Mouse (Mus musculus) ovary, adult 18-20 months (tissue): ENCODE results near the gene Tie1.

Experiments
- DNase-seq: peaks from one replicate; pipeline ENCODE4 v3.0.0; 2022; ENCODE audit warnings: low spot score, mixed read lengths

The Tie1 gene

DNA sequence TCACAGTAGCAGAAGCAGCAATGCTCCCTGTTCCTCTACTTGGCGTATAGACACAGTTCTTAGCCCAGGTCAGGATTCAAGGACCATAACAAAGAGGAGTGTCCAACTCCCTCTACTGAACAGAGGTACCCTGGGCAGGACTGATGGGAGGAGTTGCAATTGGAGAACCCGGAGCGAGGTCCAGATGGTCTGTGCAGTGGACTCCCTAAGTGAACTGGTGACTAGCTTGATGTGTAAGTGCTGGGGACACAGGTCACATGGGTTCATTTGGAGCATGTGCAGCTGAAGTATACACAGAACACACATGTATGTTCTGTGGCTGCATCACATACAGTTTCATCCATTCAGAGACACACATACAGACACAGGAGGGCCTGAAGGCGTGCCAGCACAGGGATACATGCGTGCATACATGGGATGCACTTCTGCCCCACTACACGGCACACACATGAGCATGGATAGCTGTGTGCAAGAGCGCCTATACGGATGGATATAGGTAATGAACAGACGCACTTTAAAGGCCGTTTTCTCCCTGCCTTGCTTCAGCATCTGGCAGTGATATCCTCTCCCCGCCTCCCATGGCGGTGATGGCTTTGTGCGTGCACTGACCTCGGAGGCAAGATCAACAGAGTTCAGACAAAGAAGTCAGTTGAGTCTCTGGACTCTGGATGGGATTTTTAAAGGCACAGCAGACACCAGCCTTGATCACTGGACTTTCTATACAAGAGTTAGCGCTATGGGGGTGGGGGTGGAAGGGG is 12.9 kb downstream of the Tie1 start:
- no peak for DNase-seq

DNA sequence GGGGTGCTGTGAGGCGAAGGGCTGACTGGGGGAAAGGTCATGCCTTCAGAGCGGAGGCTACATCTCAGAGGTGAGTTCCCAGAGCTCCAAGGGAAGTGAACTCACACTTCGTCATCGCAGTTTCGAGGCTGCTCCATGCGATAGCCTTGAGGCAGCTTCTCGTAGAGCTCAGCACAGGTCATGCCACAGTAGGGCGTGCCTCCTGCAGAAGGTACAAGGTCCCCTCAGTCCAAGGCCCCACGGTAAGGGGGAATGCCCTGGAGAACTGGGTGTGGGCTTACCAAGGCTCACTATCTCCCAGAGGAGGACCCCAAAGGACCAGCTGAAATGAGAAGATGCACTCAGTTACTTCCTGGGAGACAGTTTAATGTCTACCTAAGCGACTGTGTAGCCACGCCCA is 17.2 kb downstream of the Tie1 start:
- DNase-seq: no peak

GRCm38 (mm10) chr4:118471281-118471680 is 18.6 kb downstream of the Tie1 start:
- DNase-seq: no peak

DNA sequence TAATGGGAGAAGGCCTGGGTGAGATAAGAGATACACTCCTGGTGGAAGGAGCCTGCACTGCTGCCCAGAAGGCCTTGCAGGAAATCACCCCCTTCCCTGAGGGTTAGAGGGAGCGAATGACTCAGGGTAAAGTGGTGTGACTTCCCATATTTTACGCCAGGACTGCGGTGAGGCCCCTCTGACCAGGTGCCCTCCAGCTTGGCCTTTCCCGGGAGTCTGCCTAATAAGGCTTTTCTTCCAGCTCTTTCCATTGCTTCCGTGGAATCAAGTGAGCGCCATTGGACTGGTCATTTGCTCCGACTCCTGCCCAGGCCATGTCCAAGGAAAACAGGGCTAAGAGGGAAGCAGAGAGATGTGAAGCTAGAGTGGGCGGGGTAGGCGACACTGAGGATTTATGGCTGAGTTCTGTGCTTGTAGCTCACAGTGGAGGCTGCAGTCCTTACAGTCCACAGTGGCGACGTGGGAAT is 24.1 kb downstream of the Tie1 start:
- DNase-seq: no peak

DNA sequence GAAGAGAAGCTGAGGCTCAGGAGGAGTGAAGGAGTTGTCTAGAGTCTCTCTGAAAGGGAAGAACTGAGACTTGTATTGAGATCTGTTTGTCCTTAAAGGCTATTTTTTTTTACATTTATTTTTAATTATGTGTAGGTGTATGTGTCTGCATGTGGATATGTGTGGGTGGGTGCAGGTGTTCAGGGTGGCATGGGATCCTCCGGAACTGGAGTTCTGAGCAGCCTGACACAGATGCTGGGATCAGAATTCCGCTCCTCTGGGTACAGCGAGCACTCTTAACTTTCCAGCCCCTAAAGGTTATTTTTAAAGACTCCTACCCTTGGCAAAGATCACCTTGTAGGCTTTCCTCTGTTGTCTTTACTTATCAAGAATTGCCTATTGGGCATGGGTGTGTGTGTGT is 24.9 kb downstream of the Tie1 start:
- no peak for DNase-seq

- DNase-seq: no peak
Observed at GRCm38 (mm10) chr4:118457345-118457975, 32.4 kb downstream of the Tie1 start, which contains the start of gene Mpl. TSS of gene Mpl (minus strand) at chr4:118457513.

GRCm38 (mm10) chr4:118446415-118447153 is 43.3 kb downstream of the Tie1 start:
- DNase-seq: no peak

DNA sequence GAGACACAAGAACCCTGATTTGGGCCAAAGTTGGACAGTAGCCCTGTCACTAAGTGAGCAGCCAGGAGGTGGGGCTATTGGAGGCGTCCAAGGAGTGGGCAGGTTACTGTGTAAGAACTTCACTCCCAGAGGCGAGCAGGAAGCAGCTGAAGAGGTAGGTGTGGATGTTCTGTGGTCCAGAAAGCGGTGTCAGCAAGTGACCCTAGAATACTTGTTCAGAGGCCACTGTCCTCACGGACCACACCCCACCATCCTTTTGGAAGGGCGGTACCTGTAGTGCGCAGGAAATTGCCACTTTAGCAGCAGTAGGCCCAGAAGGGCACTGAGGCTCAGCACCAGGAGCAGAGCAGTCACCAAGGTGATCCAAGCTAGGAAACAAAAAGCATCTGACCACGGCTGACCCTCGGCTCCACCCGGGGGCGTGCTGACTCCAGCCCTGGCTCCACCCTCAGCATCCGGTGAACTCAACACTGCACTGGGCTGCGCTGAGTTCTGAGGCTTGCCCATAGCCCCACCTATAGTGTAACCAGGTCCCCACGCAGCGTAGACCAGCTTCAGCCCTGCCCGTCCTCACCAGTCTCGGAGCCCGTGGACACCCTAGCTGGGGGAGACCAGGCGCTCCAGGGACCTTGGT is 44.0 kb downstream of the Tie1 start:
- DNase-seq: peak; percentile 30

DNA sequence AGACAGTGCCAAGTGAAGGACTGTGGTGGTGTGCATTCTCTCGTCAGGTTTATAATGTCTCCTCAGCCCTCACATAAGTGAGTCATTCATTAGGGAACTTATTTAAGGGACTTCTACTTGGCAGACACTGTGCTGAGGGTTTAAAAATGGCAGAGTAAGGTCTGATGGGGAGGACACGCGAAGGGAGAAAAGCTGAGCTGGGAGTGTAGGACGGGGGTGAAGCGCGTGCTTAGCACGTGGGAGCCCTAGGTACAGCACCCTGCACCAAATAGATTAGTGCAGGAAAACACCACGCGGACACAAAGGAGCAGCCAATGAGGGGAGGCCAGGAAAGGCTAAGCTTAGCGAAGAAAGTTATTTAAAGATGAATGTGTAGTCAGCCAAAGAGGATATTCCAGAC is 44.8 kb downstream of the Tie1 start:
- DNase-seq: no peak

DNA sequence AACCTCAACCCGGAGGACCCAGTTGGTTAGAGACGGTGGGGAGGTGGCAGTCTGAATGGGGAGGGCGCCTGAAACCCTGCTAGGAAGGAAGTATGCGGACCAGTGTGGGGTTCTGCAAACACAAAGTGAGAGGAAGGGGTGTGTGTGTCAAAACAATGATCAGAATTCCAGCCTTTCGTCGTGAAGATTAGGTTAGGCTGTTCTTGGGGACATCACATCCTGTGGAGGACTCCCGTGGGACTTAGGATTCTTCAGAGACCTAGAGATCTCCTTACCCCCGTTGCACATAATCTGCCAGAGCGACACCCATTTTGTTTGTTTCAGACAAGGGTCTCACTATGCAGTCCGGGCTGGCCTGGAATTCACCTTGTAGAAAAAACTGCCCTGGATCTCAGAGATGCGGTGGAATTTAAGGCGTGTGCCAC is 52.0 kb downstream of the Tie1 start:
- DNase-seq: no peak

DNA sequence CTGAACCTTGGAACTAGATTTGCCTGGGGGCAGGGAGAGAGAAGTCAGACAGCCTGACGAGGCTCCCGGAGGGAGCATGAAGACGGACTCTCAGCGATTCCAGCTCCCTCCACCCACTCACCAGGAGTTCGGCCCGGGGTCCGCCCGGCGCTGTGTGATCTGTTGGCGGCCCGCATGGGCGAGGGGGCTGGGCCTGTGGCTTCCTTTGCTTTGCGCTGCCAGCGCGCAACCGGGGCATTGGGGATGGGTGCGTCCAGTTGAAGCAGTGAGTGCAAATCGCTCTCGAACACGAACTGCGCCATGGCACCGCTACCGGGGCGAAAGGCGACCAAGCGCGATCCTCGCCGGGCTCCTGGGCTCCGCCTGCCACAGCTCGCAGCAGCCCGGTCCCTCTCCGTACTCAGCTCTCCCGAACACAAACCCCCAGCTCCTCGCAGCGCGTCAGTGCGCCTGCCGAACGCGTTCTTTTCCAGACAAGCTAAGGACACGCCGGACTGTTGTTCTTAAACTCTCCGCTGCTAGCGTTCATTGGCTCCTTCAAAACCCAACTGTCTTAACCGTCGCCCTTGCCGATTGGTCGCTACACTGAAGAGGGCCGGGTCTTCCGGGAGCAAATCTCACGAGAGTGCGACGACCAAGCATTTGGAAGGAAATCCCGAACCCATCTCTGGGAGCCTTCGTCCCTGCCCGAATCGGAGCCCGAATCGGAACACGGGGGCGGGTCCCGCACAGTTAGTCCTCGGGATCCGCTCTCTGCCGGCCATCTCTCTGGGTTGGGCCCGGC is 52.8 kb downstream of the Tie1 start, which contains the start of gene Cdc20:
Gene Cdc20, minus strand, starts transcription at position 533 of the 784 bp plus-strand sequence.
- peak; percentile 89 for DNase-seq

DNA sequence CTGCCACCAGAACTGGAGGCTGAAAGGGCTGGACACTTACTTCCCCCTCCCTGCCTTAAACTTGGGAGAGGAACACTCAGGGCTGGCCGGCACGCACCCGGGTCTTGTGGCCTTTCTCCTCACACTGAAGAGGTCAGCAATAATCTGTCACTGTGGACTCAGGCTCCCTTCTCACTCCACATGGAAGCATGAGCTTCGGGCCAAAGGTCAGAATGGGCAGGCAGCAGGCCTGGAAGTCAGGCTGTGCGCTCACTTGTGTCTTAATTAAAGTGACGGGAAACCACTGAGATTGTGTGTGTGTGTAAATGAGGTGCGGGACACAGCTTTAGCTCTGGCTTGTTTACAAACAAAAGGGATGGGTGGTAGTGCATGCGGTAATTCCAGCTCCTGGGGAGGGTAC is 57.5 kb downstream of the Tie1 start:
- no peak for DNase-seq

GRCm38 (mm10) chr4:118429215-118429895 is 60.5 kb downstream of the Tie1 start:
- no peak for DNase-seq

GRCm38 (mm10) chr4:118428531-118429214 is 61.2 kb downstream of the Tie1 start:
- DNase-seq: no peak

- DNase-seq: peak; percentile 94
Observed at GRCm38 (mm10) chr4:118427768-118428451, 62.0 kb downstream of the Tie1 start, which contains the start of gene Elovl1. TSS of gene Elovl1 (plus strand) at chr4:118428093.

DNA sequence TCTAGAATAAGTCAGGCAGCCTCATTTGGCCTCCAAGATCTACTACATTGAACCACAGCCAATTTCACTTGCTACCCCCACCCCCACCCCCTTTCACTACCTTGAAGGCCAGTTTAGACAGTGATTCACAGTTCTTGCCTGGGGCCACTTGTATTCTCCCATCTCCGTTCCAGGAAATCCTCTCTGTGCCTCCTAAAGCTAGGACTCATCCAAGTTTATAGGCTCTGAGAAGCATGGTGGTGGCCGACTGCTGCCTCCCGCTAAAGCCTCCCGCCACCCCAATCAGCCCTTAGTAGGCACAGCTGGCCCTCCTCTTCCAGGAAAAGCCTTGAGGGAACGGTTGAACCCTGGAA is 62.5 kb downstream of the Tie1 start:
- no peak for DNase-seq

- DNase-seq: no peak
Observed at GRCm38 (mm10) chr4:118425374-118425773, 64.5 kb downstream of the Tie1 start.

GRCm38 (mm10) chr4:118424541-118425160 is 65.2 kb downstream of the Tie1 start:
- DNase-seq: no peak

GRCm38 (mm10) chr4:118421384-118421783 is 68.5 kb downstream of the Tie1 start:
- no peak for DNase-seq
